Mouse (Mus musculus) hematopoietic stem cell, adult 5-6 weeks (primary cell): ENCODE results near the gene Bbs12. TPM values are rescaled to one million over a fixed set of nuclear protein-coding genes. Genes with fewer than 3 reads are reported as not detected.

Experiments used
- ATAC-seq, 2 experiments: fragments of 125-278 bp in 1 of 2; replicated peaks in 1 of 2; 2 replicates each; pipeline ENCODE4 v1.8.0; 2016 to 2017; ENCODE audit warnings: inconsistent platforms in 2 of 2, mild to moderate bottlenecking in 2 of 2, moderate number of reproducible peaks in 2 of 2, low read depth in 1 of 2, moderate TSS enrichment in 1 of 2; ENCODE audit not compliant: low FRiP score in 2 of 2, poor library complexity in 2 of 2, severe bottlenecking in 2 of 2, insufficient read depth in 1 of 2, low TSS enrichment in 1 of 2
- total RNA-seq: library from RNA; stranded (forward); fragments of 172-1452, 232-1000 nt; gene quantifications from 2 replicates; pipeline ENCODE4 v1.2.3, GENCODE M21; 2017

Gene Bbs12
- total RNA-seq, 1 experiment from 2014 or later = 8.9 TPM

DNA sequence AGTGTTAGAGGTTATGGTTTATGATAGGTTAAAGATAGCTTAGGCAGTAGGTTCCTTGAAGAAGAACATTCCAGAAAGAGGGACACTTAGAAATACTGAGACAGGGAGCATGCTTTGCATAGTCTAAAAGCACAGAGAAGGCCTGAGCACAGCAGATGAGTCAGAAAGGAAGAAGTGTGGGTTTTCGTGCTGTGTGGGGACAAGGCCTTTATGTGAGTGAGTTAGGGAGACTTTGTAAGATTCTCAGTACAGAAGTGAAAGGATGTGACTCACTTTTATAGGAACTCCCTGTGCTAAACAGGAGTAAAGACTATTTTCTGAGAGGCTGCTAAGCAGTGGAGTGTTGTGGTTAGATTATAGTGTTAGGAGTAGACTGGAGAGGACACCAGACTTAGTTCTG, 1.0 kb downstream of the Bbs12 start:
- ATAC-seq = peak in 1 of 2 experiments; percentile 35; a peak in 1 of 4 replicates

- ATAC-seq = no peak
Measured at GRCm38 (mm10) chr3:37316233-37316632, 3.9 kb downstream of the Bbs12 start.

DNA sequence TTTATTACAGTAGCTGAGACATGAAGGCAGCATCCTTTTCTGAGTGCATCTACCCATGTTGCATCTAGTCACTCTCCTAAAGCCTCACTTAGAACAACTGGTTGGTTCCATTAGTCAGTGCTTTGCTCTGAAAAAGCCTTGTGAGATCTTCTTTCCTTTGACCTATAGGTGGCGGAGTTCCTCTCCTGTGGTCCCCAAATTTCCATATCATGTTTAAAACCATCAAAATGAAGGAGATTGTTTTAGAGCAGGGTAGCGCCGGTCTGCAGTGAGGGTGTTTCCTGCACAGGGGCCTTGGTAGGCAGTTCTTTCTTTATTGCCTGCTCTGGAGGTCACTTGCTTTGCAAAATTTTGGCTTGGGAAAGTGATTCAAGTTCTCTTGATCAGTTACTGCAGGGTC, 12.0 kb downstream of the Bbs12 start:
- peak; percentile 56 to 69 for ATAC-seq

- no peak for ATAC-seq
Measured at GRCm38 (mm10) chr3:37325317-37326112, 13.2 kb downstream of the Bbs12 start.

DNA sequence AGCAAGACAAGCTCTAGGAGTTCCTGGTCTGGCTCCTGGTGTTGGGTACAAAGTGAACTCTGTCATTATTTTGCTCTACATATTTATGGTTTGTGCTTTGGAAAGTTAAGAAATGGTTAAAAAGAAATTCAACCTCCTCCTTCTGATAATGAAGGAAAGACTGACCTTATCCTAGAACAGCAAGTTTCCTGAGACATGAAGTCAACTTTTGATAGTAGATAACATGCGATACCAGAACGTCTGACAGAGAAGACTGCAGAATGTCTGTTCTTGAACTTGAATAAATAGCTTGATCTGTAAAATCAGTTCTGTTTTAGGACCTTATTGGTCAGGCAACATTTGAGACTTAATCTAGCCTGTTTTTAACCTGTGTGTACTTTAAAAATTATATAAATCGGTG, 14.3 kb downstream of the Bbs12 start:
- ATAC-seq = no peak

GRCm38 (mm10) chr3:37328489-37328888, 16.1 kb downstream of the Bbs12 start:
- ATAC-seq = no peak

DNA sequence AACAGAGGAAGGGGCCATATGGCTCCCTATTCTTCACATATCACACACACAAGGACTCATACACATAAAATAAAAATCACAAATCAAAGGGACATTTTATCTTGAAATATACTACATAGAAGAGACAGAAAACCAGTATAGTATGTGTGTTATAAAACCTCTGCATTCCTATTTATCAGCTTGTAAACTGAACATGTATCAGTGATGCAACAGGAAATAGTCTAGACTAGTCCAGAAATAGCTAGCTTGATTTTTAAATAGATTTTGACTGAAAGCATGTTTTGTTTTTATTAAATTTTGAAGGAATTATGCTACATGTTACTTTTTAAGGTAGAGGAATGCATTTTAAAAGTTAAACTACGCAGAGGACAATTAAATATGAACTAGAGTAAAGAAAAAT, 17.6 kb downstream of the Bbs12 start:
- ATAC-seq = no peak

GRCm38 (mm10) chr3:37331999-37332449, 19.7 kb downstream of the Bbs12 start:
- ATAC-seq = peak; percentile 59 to 88

DNA sequence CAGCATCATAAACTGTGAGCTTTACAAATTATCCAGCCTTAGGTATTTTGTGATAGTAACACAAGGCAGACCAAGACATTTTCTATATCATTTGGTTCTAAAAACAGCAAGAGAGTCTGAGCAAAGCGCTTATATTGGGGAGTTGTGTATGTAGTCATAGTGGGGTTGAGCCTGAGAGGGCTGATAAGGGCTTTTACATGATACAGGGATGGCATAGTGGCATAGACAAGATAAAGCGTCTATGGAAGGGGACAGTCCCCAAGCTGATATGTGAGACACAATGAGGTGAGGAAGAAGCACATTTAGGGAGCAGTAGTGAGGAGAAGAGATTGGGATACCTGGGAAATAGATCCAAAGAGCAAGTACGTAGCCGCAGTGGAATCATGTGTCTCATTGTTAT, 21.7 kb downstream of the Bbs12 start:
- no peak for ATAC-seq

- ATAC-seq = no peak
Measured at GRCm38 (mm10) chr3:37341110-37341509, 28.8 kb downstream of the Bbs12 start.

GRCm38 (mm10) chr3:37342811-37343210, 30.5 kb downstream of the Bbs12 start:
- no peak for ATAC-seq

DNA sequence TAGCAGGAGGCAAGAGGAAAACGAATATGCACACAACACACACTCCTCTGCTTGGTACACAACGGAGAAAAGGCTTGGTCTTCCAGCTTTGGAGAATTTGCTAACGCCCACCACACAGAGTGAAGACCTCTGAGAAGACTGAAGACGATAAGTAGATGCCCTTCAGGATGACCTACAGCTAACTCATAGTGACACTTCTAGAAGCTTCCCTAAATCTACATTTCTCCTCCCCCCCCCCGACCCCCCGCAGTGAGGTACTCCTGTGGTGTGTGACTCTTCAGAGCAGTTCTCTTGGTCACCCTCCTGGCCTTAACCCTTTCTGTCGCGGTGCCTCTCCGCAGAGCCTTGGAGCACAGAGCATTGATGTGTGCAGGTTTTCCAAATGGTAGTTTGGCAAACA, 35.3 kb downstream of the Bbs12 start:
- ATAC-seq = peak in 1 of 2 experiments; percentile 17; a peak in 1 of 4 replicates

DNA sequence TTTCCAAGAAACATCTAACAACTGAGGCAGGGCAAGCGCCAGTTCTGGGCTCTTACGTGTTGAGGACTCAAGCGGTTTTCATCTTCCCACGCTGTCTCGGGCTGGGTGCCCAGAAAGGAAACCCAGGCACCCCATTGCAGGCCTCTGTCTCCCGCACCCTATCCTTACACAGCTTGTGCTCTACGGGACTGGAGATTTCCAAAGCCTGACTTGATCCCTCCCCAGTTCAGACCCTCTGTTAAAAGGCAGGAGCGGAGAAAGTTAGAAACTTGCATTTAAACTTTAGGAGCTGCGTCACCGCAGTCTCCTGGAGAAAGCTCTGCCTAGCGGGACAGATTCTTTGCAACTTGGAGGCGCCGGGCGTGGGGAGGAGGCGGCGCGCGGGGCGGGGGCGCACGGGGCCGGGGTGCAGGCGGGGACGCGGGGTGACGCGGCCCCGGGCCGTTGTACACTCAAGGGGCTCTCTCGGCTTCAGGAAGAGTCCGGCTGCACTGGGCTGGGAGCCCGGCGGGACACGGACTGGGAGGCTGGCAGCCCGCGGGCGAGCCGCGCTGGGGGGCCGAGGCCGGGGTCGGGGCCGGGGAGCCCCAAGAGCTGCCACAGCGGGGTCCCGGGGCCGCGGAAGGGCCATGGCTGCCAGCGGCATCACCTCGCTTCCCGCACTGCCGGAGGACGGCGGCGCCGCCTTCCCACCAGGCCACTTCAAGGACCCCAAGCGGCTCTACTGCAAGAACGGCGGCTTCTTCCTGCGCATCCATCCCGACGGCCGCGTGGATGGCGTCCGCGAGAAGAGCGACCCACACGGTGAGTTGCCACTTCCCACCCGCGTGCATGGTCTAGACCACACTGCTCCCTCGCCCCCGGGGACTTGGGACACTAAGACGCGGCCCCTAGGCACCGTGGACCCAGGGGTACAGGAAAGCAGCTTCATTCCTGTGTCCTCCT, 36.1 kb downstream of the Bbs12 start, which contains the start of gene Fgf2:
Fgf2 (plus strand) TSS at position 126 of the 945 bp plus-strand sequence.
- ATAC-seq = peak; percentile 51 to 60; a peak in 3 of 4 replicates

- ATAC-seq = no peak
Measured at GRCm38 (mm10) chr3:37349166-37349548, 36.8 kb downstream of the Bbs12 start.

DNA sequence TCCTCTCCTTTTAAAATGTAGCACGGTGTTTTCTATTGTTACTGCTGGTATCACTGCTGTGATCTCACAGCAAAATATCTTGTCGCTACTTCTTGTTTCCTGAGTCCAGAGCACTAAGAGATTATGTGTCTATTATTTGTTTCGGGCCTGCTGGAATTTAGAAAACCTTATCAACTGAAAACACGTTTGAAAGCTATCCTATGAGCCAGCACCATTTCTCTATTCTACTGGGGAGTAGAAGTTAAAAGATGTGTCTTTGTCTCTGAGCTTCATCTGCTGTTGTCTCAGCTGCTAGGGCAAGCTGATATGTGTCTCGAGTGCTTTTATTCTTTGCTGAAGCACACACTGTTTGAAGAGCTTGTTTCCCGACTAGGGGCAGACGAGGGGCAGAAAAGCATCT, 38.0 kb downstream of the Bbs12 start:
- ATAC-seq = no peak

- ATAC-seq = no peak
Measured at GRCm38 (mm10) chr3:37353951-37354481, 41.7 kb downstream of the Bbs12 start.

GRCm38 (mm10) chr3:37354737-37355136, 42.4 kb downstream of the Bbs12 start:
- no peak for ATAC-seq

- ATAC-seq = peak; percentile 45 to 74; a peak in 3 of 4 replicates
Measured at GRCm38 (mm10) chr3:37360729-37361128, 48.4 kb downstream of the Bbs12 start.
